Mouse (Mus musculus): ENCODE measurements around the gene Rpl31.

DNA sequence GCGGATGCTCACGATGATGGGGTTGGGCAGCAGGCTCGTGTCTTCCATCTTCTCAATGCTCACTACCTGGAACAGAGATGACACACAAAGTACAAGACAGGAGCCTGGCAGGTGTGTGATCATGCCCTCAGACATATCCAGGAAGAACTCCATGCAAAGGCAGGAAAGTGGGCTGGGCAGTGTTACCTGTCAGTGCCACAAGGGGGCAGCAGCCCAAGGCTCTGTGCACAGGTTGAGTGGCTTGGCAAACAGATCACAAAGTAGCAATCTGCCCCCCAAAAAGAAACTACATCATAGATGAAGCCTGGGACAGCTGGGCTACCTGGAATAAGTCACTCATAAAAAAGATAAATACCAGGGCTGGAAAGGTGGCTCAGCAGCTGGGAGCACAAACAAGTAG is 24.5 kb downstream of the Rpl31 start:
- TF ChIP-seq HCFC1 (IDR thresholded peaks at IDR 0.05; ENCODE audit: borderline replicate concordance, insufficient read depth, low read length) (no peak), ZC3H11A (IDR thresholded peaks at IDR 0.05; ENCODE audit: borderline replicate concordance, low read depth, low read length) (peak; percentile 70; the same call in 1 of the 2 replicates), CHD2 (IDR thresholded peaks at IDR 0.05; ENCODE audit: low read depth, low read length) (no peak)
